11 mouse cellular contexts compared by ENCODE assay signal in the genomic region with DNA sequence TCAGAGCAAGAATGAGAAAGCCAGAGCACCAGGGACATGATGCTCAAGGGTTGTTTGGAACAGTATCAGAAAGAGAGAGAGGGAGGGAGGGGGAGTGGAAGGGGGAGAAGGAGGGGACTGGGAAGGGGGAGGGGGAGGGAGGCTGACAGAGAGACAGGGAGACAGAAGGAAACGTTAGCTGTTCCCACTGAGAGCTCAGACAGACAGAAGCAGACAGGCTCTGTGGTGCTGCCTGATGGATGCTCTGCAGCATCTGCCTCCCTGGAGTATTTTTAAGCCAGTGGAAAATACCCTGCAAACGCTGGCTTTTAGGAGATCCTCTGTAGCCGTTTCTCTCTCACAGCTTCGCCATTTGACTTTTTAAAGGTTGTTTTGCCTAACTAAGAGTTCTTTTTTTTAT. TPM values are rescaled to one million over a fixed set of nuclear protein-coding genes. Genes with fewer than 3 reads are reported as not detected.
A peak's percentile ranks its signal among the peaks of the same experiment; 100 is the strongest.
DNase-seq lines count a peak whose midpoint lies in the region; ATAC-seq and TF ChIP-seq lines count a peak whose summit lies in the region.
"Had no signal": no experiment of that assay in that cellular context is flagged by ENCODE, and none has a peak within 500 bp of the region (broad histone marks: within the 10 kb centered on the region; RNA-seq: fewer than 3 reads in every experiment).

No protein-coding gene starts in this region.

- WGBS in forebrain, embryonic 14.5 days, result 54% methylated on average over 4 of the region's 4 CpGs
- 45% methylated on average over 4 of the region's 4 CpGs for WGBS in forebrain, embryonic 15.5 days

- peak; percentile 58 for DNase-seq in forebrain, embryonic 14.5 days (ENCODE audit: low spot score)
- peak; percentile 12 to 25 for DNase-seq in kidney, postnatal 4 days
- no peak for DNase-seq in kidney, postnatal 36 days
- DNase-seq in left cerebral cortex, postnatal 4 days, result peak; percentile 53
- no peak for DNase-seq in adrenal gland, postnatal 10 days
- no peak for DNase-seq in MN1 (ENCODE audit: low spot score)

- H3K9ac ChIP-seq in forebrain, embryonic 14.5 days (ENCODE audit: low read length), result no peak overlapping the region
- no peak overlapping the region for H3K9ac ChIP-seq in forebrain, embryonic 15.5 days (replicated peaks)
- H3K9ac ChIP-seq: liver, embryonic 15.5 days; neural tube, embryonic 12.5 days had no signal

- peak; percentile 67 for TF ChIP-seq POLR2A in cortical plate, adult 2 months (IDR thresholded peaks at IDR 0.05; ENCODE audit: extremely low read depth, insufficient read depth, low read length)

- no peak overlapping the region for H3K4me3 ChIP-seq in forebrain, embryonic 14.5 days (ENCODE audit: low read depth, low read length)
- H3K4me3 ChIP-seq in forebrain, embryonic 15.5 days, result no peak overlapping the region
- no peak overlapping the region for H3K4me3 ChIP-seq in cortical plate, adult 2 months (ENCODE audit: insufficient read depth, low read length)
- H3K4me3 ChIP-seq: liver, embryonic 15.5 days; neural tube, embryonic 12.5 days had no signal

- intact Hi-C loops in left cerebral cortex, postnatal 4 days (cut with DNase I), result no loop called here

- no peak for TF ChIP-seq CTCF in cortical plate, adult 2 months (IDR thresholded peaks at IDR 0.05; ENCODE audit: extremely low read depth, insufficient read depth, low read length)

- H3K9me3 ChIP-seq in forebrain, embryonic 14.5 days (replicated peaks; ENCODE audit: control insufficient read depth, low read length), result no peaks in the 10 kb centered on the region
- H3K9me3 ChIP-seq in forebrain, embryonic 15.5 days, result no peaks in the 10 kb centered on the region
- H3K9me3 ChIP-seq: liver, embryonic 15.5 days; neural tube, embryonic 12.5 days had no signal

- no peaks in the 10 kb centered on the region for H3K27me3 ChIP-seq in forebrain, embryonic 14.5 days (replicated peaks; ENCODE audit: control insufficient read depth, insufficient read depth, low read length)
- no peaks in the 10 kb centered on the region for H3K27me3 ChIP-seq in forebrain, embryonic 15.5 days
- H3K27me3 ChIP-seq: liver, embryonic 15.5 days; neural tube, embryonic 12.5 days had no signal

- no peaks in the 10 kb centered on the region for H3K4me1 ChIP-seq in forebrain, embryonic 14.5 days (ENCODE audit: control insufficient read depth, insufficient read depth, low read length)
- no peaks in the 10 kb centered on the region for H3K4me1 ChIP-seq in forebrain, embryonic 15.5 days
- H3K4me1 ChIP-seq in cortical plate, adult 2 months (ENCODE audit: control insufficient read depth, insufficient read depth, low read length), result peaks cover 16% of the 10 kb centered on the region
- H3K4me1 ChIP-seq: liver, embryonic 15.5 days; neural tube, embryonic 12.5 days had no signal

- no peak overlapping the region for H3K4me2 ChIP-seq in forebrain, embryonic 14.5 days (ENCODE audit: low read length)
- H3K4me2 ChIP-seq in forebrain, embryonic 15.5 days (replicated peaks), result no peak overlapping the region
- H3K4me2 ChIP-seq: liver, embryonic 15.5 days; neural tube, embryonic 12.5 days had no signal

- H3K36me3 ChIP-seq in forebrain, embryonic 14.5 days (ENCODE audit: control insufficient read depth, insufficient read depth, low read length), result peaks cover 10% of the 10 kb centered on the region; the same call in 1 of the 2 replicates
- H3K36me3 ChIP-seq in forebrain, embryonic 15.5 days, result 0 out of 2 replicates have a peak, but pooled peaks cover 7% of the 10 kb centered on the region

- H3K27ac ChIP-seq in forebrain, embryonic 14.5 days (ENCODE audit: low read depth, low read length), result no peak overlapping the region
- no peak overlapping the region for H3K27ac ChIP-seq in forebrain, embryonic 15.5 days (replicated peaks)
- peak overlapping the region; percentile 47 for H3K27ac ChIP-seq in cortical plate, adult 2 months (ENCODE audit: insufficient read depth, low read length)
- H3K27ac ChIP-seq: liver, embryonic 15.5 days; neural tube, embryonic 12.5 days had no signal

- ATAC-seq in forebrain, embryonic 14.5 days, result no peak
- no peak for ATAC-seq in forebrain, embryonic 15.5 days (replicated peaks)

RNA-seq across cellular contexts. Expression of gene Actg2, which starts 4.0 kb away (rescaled TPM):
- 1.2 and 1.9 TPM in 2 replicates for polyA plus RNA-seq in forebrain, embryonic 14.5 days (2014; fragmentation: Nextera tagmentation; extraction: Ambion mirVana)
- polyA plus RNA-seq in forebrain, embryonic 15.5 days (2015; fragmentation: Nextera tagmentation; extraction: Ambion mirVana), result 1.1 TPM in 2 replicates
- polyA plus RNA-seq in cortical plate, adult 2 months (2012; rRNA removed), result 0.79 and 1.9 TPM in 2 replicates
- total RNA-seq in left cerebral cortex, postnatal 4 days (2021), result under 1 TPM in 1 of 2 experiments, not detected in 1; 0.56 TPM
- 1 to 10 TPM; 3.2 to 5.6 TPM for total RNA-seq in adrenal gland, postnatal 10 days (2021)
- total RNA-seq: granulocyte monocyte progenitor cell, adult 5-6 weeks had no signal

RNA-seq across cellular contexts. Expression of gene Stambp, which starts 32.5 kb away (rescaled TPM):
- 56.5 and 62.7 TPM in 2 replicates for polyA plus RNA-seq in forebrain, embryonic 14.5 days (2014; fragmentation: Nextera tagmentation; extraction: Ambion mirVana)
- polyA plus RNA-seq in forebrain, embryonic 15.5 days (2015; fragmentation: Nextera tagmentation; extraction: Ambion mirVana), result 49.6 and 52.4 TPM in 2 replicates
- polyA plus RNA-seq in cortical plate, adult 2 months (2012; rRNA removed), result 36.4 and 37.4 TPM in 2 replicates
- 10 to 100 TPM; 48.5 to 51.1 TPM for total RNA-seq in left cerebral cortex, postnatal 4 days (2021)
- 10 to 100 TPM; 18.3 to 23.4 TPM for total RNA-seq in adrenal gland, postnatal 10 days (2021)

RNA-seq across cellular contexts. Expression of gene Dguok, which starts 33.2 kb away (rescaled TPM):
- polyA plus RNA-seq in forebrain, embryonic 14.5 days (2014; fragmentation: Nextera tagmentation; extraction: Ambion mirVana), result 63.9 and 71.1 TPM in 2 replicates
- polyA plus RNA-seq in forebrain, embryonic 15.5 days (2015; fragmentation: Nextera tagmentation; extraction: Ambion mirVana), result 71.2 and 72.2 TPM in 2 replicates
- 53.9 and 57.2 TPM in 2 replicates for polyA plus RNA-seq in cortical plate, adult 2 months (2012; rRNA removed)
- total RNA-seq in left cerebral cortex, postnatal 4 days (2021), result 10 to 100 TPM; 31.3 to 34.8 TPM
- total RNA-seq in adrenal gland, postnatal 10 days (2021), result 10 to 100 TPM; 38.0 to 50.0 TPM

Comparison
In these comparisons a context has a peak if more than half of its experiments do, and no peak if none do; other contexts are left out.
1. DNase-seq: peak in forebrain, embryonic 14.5 days (single experiment), kidney, postnatal 4 days (2 of 2) and left cerebral cortex, postnatal 4 days (single experiment); none in kidney, postnatal 36 days (0 of 2), adrenal gland, postnatal 10 days (single experiment) and MN1 (single experiment).